Mouse (Mus musculus): ENCODE measurements around the gene Best1.
"Not testable (repeated sequence)": the region's sequence is repeated elsewhere in the genome, so short reads cannot be mapped to it uniquely, and the experiment has no call there.

Gene Best1

DNA sequence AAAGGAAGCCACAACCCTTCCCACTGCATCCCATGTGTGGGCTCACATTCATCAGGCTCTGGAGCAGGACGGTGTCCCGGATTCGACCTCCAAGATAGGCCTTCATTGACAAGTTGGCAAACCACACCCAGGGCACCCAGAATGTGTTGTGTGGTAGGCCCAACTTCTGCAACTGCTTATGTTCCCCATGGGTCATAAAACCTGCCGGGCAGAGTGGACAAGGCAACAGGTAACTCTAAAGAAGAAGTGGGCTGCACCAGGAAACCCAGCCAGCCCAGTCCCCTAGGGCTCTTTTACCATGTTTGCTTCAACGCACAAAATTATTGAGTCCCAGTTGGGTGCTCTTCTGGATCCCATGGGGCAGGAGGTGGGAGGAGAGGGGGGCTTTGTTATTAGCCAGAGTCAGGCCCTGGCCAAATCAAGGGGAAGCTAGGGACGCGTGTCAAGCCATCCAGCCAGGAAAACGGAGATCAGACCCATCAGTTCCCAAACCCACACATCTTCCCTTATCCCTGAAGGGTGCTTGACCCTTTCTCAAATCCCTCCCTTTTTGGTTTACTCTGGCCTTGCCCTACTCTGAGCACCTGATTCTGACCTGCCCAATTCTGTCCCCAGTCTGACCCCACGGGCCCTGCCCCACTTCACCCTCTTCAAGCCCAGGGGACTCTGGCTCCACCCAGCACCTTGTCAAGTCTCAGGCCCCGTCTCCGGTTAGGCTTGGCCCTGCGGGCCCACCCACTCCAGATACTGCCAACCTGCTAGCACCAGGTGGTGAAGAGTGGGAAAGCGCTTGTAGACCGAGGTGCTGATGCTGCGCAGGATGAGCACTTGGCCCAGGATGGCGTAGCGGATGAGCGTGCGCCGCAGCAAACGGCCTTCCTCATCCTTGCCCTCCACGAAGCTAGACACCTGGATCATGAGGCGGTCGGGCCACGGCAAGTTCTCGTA, 9.1 kb downstream of the Best1 start:
- no peak for DNase-seq (ENCODE audit: extremely low read depth, insufficient read length, low spot score)

DNA sequence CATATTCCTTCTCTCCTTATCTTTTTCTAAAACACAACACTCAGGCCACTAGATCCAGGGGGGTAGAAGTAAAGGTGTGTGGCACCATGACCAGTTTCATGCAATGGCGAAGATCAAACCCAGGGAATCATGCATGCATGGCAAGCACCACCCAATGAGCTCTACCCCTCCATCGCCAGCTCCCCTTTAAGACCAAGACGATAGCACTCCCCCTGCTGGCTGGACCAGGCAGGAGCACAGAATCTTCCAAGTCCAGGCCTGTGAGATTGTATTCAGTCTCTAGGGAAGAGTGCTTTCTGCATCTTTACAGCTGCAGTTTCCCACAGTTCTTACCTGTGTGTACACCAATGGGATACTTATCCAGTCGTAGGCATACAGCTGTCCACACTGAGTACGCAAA, 10.1 kb downstream of the Best1 start:
- no peak for DNase-seq (ENCODE audit: extremely low read depth, insufficient read length, low spot score)

DNA sequence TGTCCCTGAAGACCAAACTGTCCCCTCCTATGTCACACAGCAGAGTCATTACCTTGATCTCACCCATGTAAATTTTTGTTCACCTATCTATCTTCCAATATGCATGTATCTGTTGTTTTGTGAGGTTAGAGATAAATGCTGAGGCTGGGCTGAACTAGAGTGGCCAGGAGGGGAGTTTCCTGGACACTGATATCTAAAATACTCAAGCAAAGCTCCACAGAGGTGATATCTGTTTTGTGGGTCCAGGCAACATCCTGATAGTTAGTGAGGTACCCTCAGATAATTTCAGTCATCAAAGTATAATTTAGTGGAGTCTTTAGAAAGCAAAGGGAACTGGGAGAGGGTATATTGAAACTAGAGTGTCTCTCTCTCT, 11.6 kb downstream of the Best1 start:
- DNase-seq (ENCODE audit: extremely low read depth, insufficient read length, low spot score) = no peak

DNA sequence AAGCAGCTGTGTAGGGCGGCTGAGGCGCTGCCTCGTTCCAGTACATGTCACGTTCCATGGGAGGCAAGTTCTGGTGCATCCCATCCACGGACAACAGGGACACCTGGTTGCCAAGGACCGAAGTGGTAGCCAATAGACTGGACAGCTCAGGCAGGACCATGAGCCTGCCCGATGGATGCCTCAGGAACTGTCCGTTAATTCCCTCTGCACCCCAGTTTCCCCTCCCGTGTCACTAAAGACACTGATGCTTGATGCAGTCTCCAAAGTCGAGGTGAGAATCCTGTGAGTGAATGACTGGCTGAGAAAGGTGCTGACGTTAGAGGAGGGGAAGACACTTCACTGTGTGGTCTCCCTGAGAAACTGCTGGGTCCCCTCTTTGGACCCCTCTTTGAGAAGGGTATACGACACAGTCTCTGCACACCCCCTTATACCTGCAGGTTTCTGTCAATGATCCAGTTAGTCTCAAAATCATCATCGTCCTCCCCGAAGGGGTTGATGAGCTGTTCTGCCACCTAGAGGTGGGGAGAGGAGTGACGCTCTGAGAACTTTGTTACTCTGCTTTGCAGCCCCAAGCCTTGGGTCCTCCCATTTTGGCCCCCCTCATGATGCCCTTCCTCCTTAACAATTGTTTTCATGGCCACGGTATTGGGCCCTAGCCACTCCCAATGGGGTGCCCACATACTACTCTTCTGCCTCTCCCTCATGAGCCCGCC, 12.1 kb downstream of the Best1 start:
- no peak for DNase-seq (ENCODE audit: extremely low read depth, insufficient read length, low spot score)

DNA sequence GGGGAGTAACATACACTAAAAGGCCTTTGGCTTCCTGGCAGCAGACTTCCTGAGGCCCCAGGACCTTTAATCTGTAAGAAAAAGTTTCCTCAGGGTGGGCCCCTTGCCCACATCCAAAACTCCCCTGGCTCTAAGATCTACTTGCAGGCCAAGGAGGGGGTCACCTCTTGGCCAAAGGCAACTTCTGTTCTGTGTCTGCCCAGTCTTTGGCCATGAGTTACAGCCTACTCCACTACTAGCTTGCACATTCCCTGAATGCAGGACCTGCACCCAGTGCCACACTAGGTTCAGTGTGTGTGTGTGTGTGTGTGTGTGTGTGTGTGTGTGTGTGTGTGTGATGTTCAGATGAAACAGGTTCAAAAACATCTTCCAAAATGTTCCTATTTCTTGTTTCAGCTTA, 13.8 kb downstream of the Best1 start:
- DNase-seq (ENCODE audit: extremely low read depth, insufficient read length, low spot score) = no peak

DNA sequence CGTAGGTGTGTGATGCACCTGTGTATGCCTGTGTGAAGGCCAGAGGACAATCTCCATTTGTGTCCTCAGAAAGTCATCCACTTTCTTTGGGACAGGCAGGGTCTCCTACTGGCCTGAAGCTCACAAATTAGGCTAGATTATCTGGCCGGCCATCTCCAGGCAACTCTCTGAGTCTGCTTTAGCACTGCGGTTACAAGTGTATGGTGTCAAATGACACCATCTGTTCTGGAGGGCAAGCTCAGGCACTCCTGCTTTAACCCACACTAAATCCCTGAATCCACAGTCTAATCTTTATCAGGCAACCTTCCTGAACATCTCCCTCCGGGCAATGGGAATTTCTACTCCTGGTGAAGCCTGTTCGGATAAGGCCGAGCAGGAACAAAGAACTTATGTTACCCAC, 14.2 kb downstream of the Best1 start:
- DNase-seq (ENCODE audit: extremely low read depth, insufficient read length, low spot score) = no peak

DNA sequence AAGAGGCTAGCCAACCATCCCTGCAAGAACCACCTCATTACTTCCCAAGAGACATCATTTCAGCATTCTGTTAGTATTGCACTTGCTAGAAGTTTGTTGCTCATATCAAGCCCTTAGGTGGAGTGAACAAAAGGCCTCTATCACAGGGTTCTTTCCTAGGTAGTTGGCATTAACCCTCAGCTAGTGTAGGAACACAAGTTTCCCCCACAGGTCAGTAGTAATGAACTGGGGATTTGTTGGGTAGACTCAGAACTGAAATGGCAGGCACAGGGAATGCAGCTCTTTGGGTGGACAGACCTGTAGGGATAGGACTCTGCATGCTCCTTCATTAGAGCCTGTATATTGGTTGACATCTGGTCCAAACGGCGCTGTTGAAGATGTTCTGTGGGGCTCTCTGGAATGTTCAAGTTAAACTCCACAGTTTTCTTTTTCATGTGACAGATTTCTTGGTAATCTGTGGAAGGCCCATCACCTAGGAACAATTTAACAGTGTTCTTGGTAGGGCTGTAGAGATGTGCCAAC, 15.5 kb downstream of the Best1 start:
- DNase-seq (ENCODE audit: extremely low read depth, insufficient read length, low spot score) = peak; percentile 39

DNA sequence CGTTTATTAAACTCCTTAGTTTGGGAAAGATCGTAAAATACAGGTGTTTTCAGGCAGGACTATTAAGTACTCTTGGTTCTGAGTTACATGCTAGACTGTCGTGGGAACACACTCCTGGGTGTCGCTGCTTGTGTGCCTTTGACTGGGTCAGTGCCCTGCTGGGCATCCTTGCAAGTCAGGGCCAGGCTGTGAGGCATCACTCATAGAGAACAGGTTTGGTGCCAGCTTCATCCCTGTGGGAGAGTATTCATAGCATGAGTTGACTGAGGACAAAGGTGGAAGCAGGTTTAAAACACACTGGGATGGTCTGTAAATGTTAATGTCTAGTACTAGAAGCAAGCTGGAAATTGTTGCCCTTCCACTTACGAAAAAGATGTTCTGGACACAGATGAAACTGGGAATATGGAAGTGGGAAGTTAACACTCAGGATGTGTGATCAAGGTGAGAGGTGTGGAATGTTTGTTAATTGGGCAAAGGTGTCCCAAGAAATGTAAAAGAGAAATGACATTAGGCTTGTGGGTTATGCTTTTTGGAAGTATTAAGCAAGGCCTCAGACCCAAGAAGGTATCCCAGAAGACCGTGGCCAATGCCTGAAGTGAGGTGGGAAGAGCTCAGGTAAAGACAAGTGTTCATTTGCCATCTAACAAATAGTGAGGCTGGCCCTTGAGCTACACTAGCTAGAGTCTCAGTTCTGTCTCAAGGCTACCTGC, 16.1 kb downstream of the Best1 start:
- DNase-seq (ENCODE audit: extremely low read depth, insufficient read length, low spot score) = peak; percentile 38

DNA sequence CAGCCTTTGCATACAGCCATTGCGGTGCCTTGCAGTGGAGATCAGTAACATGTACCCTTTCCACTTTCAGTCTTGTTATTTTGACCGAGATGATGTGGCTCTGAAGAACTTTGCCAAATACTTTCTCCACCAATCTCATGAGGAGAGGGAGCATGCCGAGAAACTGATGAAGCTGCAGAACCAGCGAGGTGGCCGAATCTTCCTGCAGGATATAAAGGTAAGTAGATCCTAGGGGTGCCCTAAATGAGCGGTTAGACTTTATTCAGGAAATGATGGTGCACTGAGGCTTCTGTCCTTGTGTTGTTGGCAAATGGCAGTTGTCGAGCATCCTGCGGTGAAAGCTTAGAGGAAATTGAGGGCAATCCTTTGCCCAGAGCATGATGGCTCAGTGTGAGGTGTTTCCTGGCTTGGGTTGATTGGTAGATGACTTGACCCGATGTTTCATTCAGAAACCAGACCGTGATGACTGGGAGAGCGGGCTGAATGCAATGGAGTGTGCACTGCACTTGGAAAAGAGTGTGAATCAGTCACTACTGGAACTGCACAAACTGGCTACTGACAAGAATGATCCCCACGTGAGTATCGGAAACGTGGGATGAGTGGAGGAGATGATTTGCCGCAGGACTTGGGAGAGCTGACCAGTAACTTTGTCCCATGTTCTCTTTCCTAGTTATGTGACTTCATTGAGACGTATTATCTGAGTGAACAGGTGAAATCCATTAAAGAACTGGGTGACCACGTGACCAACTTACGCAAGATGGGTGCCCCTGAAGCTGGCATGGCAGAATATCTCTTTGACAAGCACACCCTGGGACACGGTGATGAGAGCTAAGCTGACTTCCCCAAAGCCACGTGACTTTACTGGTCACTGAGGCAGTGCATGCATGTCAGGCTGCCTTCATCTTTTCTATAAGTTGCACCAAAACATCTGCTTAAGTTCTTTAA, 17.1 kb downstream of the Best1 start:
- DNase-seq (ENCODE audit: extremely low read depth, insufficient read length, low spot score) = peak; percentile 39

DNA sequence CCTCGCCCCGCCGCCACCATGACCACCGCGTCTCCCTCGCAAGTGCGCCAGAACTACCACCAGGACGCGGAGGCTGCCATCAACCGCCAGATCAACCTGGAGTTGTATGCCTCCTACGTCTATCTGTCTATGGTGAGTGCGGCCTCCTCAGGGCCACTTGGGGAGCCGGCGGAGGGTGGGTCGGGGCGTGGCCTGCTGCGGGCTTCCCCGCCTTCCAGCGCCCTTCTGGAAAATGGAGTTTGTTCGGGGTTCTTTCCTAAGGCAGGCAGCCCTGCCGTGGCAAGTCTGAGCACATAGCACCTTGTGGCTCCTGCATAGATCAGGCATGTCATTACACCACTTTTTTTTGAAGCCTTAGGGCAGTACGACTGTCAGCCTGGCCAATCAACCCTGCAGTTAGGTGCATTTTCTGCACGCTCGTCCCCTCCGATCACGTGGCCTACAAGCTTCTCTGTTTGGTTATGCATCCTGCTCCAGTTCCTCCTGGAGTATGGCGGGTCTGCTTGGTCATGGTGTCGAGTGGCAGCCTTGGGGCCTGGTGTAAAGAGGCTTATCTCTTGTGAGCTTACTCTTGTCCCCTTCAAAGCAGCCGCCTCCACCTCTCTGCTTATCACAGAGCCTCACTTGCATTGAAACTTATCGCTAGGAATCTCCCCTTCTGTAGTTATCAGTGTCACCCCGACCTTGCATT, 18.4 kb downstream of the Best1 start:
- no peak for DNase-seq (ENCODE audit: extremely low read depth, insufficient read length, low spot score)

DNA sequence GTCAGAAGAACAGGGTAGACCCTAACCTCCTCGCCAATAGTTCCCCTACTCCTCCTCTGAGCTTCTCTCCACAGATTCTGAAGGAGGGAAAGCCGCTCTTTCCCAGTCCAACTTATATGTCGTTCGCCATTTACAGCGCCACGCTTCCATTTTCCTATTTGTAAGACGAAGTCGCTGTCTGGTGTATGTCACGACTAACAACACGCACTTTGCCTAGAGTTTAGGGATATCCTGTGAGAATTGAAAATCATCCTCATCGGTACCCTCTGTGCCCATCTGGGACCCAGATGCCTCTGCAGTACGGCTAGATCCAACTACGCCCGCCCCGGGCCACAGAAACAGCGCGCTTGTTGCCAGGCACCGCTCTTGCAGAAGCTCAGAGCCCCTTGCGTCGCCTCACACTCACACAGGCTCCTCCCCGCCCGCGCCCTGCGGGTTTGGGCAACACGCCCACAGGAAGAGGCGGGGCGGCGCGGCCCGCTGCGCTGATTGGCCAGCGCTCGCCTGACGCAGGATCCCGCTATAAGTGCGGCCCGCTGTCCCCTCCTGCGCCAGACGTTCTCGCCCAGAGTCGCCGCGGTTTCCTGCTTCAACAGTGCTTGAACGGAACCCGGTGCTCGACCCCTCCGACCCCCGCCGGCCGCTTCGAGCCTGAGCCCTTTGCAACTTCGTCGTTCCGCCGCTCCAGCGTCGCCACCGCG, 19.1 kb downstream of the Best1 start:
- peak; percentile 100 for DNase-seq (ENCODE audit: extremely low read depth, insufficient read length, low spot score)

DNA sequence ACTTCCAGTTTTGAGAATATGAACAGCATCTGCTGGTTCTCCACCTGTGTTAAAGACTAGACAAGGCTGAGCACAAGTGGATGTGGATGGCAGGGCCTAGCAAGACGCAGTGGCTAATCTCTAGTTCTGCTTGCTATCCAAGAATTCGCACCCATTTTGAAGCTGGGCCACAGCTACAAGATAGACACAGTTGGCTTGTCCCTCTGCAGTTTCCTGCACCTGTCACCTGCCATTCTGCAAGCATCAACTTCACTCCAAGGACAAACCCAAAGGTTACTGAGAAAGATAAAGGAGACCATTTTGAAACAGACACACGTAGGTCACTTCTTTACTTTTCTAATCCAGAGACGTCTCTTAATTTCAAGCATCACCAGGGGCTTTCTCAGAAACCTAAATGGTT, 19.8 kb downstream of the Best1 start:
- no peak for DNase-seq (ENCODE audit: extremely low read depth, insufficient read length, low spot score)

DNA sequence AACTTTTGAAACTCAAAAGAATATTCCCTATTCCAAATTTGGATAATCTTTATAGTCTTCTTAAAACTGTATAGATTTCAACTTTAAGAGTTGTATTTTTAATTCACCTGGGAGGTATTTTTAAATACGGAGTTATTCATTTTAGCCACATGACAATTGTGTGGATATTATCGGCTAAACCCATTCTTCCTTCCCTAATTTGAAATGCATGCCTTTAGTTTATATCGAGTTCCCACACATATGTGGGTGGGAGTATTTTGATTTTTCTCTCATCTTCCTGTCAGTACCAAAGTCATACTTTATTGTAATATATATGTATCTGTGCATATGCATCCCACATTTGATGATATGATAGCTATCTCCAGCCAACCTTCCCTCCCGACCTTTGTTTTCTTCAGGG, 21.2 kb downstream of the Best1 start, which contains the start of gene Fth1:
Gene Fth1 (plus strand): TSS at position 341 of the 400 bp plus-strand sequence.
- no peak for DNase-seq (ENCODE audit: extremely low read depth, insufficient read length, low spot score)

DNA sequence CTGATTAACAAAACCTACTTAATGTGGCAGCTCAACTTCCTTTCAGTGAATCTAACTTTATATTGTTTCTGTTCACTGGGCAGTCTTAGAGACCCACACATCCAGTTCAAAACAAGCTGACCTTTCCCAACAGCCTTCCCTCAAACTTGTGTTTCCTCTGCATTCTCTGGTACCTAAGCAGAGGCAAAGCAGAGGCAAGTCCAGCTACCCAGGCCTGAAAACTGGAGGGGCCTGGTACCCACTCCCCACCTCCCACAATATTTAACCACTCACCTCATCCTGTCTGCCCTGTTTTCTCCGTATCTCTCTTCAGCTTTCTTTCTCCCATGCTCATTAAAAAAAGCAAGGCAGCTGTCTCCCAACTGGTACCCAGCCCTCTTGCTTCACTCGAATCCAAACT, 22.3 kb downstream of the Best1 start:
- no peak for DNase-seq (ENCODE audit: extremely low read depth, insufficient read length, low spot score)

DNA sequence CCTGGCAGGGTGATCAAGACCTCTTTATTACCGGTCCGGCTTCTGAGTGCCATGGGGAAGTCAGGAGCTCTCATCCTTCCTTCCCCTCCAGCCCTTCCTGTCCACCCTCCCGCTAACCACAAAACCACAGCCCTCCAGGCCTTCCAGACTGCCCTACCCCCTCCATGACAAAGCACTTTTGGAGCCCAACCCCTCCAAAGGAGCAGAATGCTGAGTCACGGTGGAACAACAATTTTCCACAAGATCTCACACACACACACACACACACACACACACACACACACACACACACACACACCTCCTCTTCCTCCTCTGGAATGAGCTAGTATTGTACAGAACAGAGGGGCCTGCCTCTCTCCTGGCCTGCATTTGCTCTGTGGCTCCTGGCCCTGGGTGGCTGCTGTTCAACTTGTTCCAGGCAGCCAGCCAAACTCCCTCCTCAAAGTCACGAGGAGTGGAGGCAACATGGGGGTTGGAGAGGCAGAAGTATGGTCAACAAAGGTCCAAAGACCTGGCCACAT, 22.9 kb downstream of the Best1 start:
- DNase-seq (ENCODE audit: extremely low read depth, insufficient read length, low spot score) = peak; percentile 85

DNA sequence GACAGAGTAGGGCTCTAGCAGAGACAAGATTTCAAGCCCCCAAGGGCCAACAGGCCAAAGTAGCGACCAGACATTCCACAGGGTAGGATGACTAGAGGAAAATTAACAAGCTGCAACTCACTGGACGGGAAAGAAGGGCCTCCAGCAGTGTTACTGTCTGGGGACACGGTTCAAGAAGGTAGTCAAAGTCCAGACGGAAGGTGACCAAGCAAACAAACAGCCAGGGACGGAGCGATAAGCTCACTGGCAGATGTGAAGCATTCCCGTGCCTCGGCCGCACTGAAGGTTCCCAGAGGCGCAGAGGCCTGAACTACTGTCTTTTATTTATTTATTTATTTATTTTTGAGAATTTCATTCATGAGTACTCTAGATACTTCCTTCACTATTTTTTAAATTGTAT, 24.3 kb downstream of the Best1 start:
- DNase-seq (ENCODE audit: extremely low read depth, insufficient read length, low spot score) = no peak

DNA sequence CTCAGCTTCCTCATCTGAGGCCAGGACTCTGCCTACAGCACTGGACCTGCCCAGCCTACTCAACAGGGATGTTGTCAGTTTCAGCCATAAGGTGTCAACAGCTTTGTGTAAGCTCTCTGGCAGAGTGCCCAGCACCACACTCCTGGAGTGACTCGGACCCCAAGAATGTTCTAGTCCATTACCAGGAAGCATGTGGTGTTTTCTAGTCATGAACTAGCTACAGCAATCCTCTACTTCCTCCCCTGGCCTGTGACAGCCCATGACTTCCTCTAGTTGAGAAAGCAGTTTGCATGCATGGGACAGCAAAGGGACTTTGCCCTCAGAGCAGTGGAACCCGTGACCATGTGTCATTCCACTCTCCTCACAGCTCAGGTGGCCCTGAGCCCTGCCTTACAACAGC, 26.6 kb downstream of the Best1 start:
- not testable (repeated sequence) for DNase-seq (ENCODE audit: extremely low read depth, insufficient read length, low spot score)

DNA sequence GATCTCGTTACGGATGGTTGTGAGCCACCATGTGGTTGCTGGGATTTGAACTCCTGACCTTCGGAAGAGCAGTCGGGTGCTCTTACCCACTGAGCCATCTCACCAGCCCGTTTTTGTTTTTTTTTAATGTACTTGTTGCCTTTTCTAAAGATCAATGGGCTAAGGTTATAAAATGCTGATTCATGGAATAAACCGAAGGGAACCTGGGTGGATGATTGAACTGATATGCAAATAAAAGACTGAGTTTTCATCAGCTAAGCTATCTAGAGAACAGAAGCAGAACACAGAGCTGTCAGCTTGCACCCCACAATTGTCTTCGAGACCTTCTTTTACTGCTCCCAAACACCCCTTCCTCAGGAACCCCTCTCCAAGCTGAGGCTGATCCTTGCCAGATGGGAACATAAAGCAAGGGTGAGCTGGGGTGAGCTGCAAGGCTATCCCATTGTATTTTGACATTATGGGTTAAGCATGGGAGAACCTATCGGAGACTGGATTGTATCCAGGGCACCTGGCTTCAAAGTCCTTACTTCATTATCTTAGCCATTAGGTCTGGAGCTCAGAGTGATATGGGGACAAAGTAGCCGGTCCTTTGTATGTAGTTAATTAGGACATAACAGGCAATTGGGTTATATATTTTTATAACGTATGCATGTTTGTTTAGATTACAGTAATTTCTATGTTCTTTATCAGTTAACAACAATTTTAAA, 33.2 kb downstream of the Best1 start:
- DNase-seq (ENCODE audit: extremely low read depth, insufficient read length, low spot score) = no peak

Data from 3134 (cell line).